Mouse (Mus musculus): ENCODE measurements around the gene Vps52. TPM values are rescaled to one million over a fixed set of nuclear protein-coding genes. Genes with fewer than 3 reads are reported as not detected.

The Vps52 gene
- 44.6 and 48.5 TPM in 2 replicates for polyA plus RNA-seq (2012; rRNA removed)

DNA sequence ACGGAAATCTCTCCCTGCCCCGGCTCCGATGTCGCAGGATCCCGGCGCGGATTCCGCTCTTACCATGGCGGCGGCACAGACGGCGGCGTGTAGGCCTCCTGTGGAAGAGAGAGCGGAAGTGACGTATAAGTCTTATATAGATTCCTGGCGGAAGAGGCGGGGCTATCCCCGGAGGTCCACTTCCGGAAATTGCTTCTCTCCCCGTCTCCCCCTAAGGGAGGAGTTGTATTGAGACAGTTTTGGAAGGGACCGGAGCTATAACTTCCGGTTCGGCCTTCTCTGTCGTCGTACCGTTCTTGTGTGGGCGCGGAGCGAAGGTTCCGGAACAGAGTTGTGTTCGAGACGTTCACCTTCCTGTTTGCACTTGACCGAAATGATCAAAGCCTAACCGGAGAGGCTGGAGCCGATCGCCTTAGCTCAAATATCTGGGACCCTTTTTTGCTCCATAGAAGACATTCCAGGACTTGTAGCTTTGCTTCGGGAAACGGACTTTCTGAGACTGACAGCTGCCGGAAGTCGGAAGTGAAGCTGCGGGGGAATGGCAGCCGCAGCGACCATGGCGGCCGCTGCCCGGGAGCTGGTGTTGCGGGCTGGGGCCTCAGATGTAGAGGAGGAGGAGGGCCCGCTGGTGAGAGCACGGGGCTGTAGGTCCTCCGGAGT is at the start of gene Vps52, which contains the start of gene Rps18:
Gene Vps52 (plus strand): TSS at position 258 of the 660 bp plus-strand sequence.
Gene Rps18 (minus strand): TSS at position 447 of the 660 bp plus-strand sequence.

DNA sequence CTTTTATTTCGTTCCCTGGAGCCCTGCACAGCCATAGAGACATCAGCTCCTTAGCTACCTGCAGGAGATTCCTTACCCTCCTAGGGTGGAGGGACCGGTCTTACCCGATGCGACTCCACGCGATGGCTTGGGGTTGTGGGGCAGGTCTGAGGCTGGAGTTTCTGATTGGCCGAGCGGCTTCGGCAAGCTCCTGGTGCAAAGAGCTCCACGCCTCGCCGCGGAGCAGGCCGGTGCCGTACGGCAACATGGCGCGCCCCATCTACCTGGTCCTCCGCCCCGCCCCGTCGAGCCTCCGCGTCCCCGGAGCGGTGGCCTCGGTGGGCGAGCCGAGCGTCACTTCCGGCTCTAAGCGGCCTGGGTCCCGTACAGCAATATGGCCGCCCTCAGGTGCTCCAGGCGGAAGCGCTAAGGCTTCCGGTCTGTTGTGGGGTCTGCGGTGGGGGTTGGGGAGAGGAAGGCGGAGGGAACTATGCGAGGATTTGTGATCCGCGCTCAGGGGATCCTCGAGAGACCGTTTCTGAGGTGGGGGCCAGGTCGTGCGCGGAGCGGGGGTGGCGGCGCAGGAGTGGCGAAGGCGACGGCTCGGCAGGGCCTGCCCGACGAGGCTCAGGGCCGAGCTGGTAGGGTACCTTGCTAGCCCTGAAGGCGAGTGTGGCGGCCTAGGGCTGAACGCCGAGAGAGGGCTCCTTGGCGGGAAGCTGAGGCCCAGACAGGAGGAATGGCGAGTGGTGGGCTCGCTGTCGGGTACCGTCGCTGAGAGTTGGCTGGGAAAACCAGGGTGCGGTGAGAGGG is 46.3 kb upstream of the Vps52 start, which contains the start of gene Daxx:
Gene Daxx (plus strand): TSS at position 338 of the 792 bp plus-strand sequence.

DNA sequence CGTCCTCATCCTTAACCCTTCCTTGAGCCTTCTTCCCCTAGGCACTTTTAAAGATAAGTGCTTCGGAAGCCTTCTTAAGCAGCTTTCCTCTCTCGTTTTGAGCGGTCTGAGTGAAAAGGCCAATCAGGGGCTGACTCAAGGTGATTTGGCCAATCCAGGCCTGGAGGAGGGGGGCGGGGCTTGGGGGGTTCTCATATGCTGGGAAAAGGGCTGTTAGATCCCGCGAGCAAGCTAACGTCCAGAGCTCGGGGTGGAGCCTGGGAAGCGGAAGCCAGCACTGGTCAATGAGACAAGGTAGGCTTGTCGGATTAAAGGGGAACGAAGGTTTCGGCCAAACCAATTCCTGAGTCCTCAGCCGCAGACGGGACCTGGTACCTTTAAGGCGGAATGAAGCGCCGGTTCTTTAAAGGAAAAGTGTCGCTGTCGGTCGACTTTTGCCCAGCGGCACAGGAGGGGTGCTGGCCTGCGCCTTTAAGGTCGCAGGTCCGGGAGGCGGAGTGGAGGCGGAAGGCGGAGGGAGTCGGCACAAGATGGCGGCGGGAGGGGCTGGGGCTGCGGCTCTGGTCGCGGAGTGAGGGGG is 39.9 kb upstream of the Vps52 start, which contains the start of the genes Tapbp and Zbtb22:
Gene Tapbp (plus strand): TSS at position 229 of the 580 bp plus-strand sequence.
Gene Zbtb22 (plus strand): TSS at position 234 of the 580 bp plus-strand sequence.

DNA sequence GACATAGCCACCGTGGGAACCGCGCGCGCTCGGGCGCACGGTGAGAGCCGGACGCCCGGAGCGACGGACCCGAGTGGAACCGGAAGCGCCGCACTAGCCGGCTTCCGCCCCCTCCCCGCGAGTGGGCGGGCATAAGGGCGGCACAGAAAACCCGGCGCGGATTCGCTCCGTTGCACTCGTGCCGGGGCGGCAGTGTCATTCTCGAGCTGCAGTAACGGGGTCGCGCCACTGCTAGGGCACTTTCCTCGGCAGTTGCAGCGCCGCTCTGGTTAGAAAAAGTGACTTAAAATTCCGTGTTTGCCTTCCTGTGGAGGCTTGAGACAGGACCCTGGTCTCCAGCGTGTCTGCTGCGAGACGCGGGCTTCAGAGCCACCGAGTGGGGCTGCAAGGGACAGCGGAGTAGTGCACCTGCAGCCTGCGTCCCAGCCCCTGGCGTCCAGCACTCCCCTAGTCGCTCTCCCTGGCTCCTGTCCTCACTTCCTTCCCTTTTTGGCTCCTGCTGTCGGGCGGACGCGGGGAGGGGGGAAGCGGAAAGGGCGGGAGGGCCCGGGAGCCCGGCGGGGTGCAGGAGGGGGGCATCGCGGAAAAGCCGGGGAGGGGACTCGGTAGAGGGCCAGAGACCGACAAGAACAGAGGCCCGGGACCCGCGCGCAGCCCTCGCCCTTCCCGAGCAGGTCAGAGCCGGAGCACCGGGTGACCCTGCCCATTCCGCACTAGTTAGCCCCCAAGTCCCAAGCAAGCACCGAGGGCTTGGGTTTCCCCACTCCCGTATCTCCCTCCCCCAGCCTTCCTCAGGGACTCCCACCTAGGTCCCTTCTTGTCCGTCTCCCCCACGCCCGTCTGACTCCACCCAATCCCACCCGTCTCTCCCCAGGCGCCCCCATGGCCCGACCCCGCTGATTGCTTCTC is 26.0 kb upstream of the Vps52 start, which contains the start of gene Rgl2:
Gene Rgl2 (plus strand): TSS at position 173 of the 909 bp plus-strand sequence.

DNA sequence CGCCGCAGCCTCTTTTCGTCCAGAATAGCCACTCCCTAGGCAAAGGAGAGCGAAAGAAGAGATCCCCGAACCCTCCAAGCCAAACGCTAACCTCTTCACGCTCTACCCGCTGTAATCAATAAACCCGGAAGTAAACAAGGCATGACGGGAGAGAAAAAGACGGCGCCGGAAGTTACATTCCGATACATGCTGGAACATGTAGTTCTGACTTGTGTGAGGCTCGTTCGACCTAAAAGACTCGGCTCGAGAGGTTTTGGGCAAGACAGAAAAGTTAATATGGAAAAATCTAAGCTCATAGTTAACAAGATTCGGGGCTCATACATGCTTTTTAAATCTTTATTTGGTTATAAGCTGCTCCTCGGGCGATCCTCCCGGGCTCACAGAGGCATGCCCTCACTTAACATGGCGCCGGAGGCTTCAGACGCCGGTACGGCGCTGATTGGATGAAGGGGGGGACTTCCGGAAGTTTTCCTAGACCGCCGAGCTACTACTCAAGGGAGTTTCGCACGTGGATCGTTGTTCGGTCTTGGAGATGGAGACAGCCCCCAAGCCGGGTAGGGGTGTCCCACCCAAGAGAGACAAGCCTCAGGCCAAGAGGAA is 15.3 kb upstream of the Vps52 start, which contains the start of the genes Pfdn6 and Wdr46:
Gene Pfdn6 (minus strand): TSS at position 138 of the 600 bp plus-strand sequence.
Gene Wdr46 (plus strand): TSS at position 455 of the 600 bp plus-strand sequence.

DNA sequence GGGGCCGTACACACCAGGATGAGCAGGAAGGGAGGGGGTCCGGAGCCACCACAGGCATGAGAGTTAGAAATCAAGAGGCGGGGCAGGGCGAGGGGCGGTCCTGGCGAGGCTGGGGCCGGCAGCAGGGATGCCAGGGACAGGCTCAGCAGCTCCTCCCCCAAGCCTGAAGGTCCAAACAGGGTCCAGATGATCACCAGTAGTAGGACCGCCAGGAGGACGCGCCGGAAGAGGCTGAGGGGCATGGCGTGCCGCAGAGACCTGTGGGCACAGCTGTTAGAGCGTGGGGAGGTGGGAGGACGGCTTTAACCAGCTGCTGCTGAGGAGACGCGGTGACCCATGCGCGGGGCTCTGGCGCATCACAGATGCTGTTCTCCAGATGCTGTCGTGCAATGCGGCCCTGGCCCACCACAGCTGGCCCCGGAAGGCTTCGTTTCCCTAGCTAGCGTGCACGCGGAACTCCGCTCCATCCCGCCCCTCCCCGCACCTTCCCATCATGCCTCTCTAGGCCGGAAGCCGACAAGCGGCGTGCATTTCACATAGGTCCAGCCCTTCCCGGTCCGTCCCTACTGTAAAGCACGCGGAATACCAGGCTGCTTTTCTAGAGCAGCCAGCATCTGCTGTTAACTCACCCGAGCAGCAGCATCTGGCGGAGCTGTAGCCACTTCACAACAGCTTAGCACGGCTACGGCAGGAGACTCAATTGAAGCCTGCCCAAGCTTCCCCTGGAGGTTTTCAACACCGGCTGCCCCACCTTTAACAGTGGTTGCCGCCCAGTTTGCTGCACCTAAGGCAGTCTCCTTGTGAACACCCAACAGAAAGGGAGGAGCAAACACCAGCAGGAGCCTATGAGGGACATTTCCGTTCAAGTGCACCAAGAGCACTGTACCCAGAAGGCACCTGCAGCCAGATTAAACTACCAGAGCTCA is 4.3 kb upstream of the Vps52 start, which contains the start of gene B3galt4:
Gene B3galt4 (minus strand): TSS at position 468 of the 926 bp plus-strand sequence.

DNA sequence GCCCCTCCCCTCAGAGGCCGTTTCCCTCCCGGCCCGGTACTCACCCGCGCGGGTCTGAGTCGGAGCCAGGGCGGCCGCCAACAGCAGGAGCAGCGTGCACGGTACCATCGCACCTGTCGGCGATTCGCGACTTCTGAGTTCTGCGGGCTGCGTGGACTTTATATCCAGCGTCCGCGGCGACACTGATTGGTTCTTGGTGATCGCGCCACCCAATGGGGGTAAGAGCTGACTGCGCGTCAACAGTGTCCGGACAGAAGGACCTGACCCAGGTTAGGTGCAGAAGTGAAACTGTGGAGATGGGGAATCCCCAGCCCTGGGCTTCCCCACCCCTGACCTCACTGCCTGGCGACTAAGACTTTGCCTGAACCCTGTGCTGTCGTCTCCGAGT is 44.5 kb downstream of the Vps52 start, which contains the start of gene H2-K1:
Gene H2-K1 (minus strand): TSS at position 198 of the 388 bp plus-strand sequence.

Other genes with a start within 250 kb of the Vps52 start
- 35.1 and 48.1 TPM in 2 replicates for gene March2, start 237.1 kb upstream of the Vps52 start, polyA plus RNA-seq (2012; rRNA removed)
- gene Rab11b, start 195.3 kb upstream of the Vps52 start, polyA plus RNA-seq (2012; rRNA removed), result 229 and 347 TPM in 2 replicates
- gene Angptl4, start 174.0 kb upstream of the Vps52 start, polyA plus RNA-seq (2012; rRNA removed), result 9.9 and 15.8 TPM in 2 replicates
- gene Kank3, start 145.3 kb upstream of the Vps52 start, polyA plus RNA-seq (2012; rRNA removed), result 26.6 and 36.0 TPM in 2 replicates
- gene Rps28, start 131.2 kb upstream of the Vps52 start, polyA plus RNA-seq (2012; rRNA removed), result 1,507 and 1,646 TPM in 2 replicates
- gene Ndufa7, start 131.2 kb upstream of the Vps52 start, polyA plus RNA-seq (2012; rRNA removed), result 204 and 305 TPM in 2 replicates
- 44.5 and 53.5 TPM in 2 replicates for gene Cd320, start 112.7 kb upstream of the Vps52 start, polyA plus RNA-seq (2012; rRNA removed)
- gene Gm7029, start 82.0 kb upstream of the Vps52 start, polyA plus RNA-seq (2012; rRNA removed), result not detected in 2 replicates
- 69.2 and 101 TPM in 2 replicates for gene Kifc1, start 65.2 kb upstream of the Vps52 start, polyA plus RNA-seq (2012; rRNA removed)
- gene Platr17, start 50.7 kb upstream of the Vps52 start, polyA plus RNA-seq (2012; rRNA removed), result 0.31 and 0.34 TPM in 2 replicates
- 44.9 and 59.5 TPM in 2 replicates for gene Daxx, start 46.4 kb upstream of the Vps52 start, polyA plus RNA-seq (2012; rRNA removed)
- 10.9 and 14.0 TPM in 2 replicates for gene Tapbp, start 39.9 kb upstream of the Vps52 start, polyA plus RNA-seq (2012; rRNA removed)
- gene Zbtb22, start 39.9 kb upstream of the Vps52 start, polyA plus RNA-seq (2012; rRNA removed), result 29.6 and 32.9 TPM in 2 replicates
- 130 and 228 TPM in 2 replicates for gene Rgl2, start 26.3 kb upstream of the Vps52 start, polyA plus RNA-seq (2012; rRNA removed)
- gene Pfdn6, start 15.5 kb upstream of the Vps52 start, polyA plus RNA-seq (2012; rRNA removed), result 119 and 140 TPM in 2 replicates
- 32.1 and 46.5 TPM in 2 replicates for gene Wdr46, start 15.2 kb upstream of the Vps52 start, polyA plus RNA-seq (2012; rRNA removed)
- gene B3galt4, start 4.3 kb upstream of the Vps52 start, polyA plus RNA-seq (2012; rRNA removed), result 4.3 and 4.7 TPM in 2 replicates
- 1,239 and 1,610 TPM in 2 replicates for gene Rps18, start 189 bp downstream of the Vps52 start, polyA plus RNA-seq (2012; rRNA removed)
- gene H2-K1, start 44.5 kb downstream of the Vps52 start, polyA plus RNA-seq (2012; rRNA removed), result 26.7 and 37.4 TPM in 2 replicates
- 55.3 and 116 TPM in 2 replicates for gene Ring1, start 68.9 kb downstream of the Vps52 start, polyA plus RNA-seq (2012; rRNA removed)
- gene H2-Ke6, start 72.2 kb downstream of the Vps52 start, polyA plus RNA-seq (2012; rRNA removed), result 96.6 and 160 TPM in 2 replicates
- gene Slc39a7, start 75.9 kb downstream of the Vps52 start, polyA plus RNA-seq (2012; rRNA removed), result 118 and 126 TPM in 2 replicates
- gene Rxrb, start 76.0 kb downstream of the Vps52 start, polyA plus RNA-seq (2012; rRNA removed), result 70.8 and 149 TPM in 2 replicates
- gene Col11a2, start 83.6 kb downstream of the Vps52 start, polyA plus RNA-seq (2012; rRNA removed), result 7.9 and 11.4 TPM in 2 replicates
- gene H2-Oa, start 136.5 kb downstream of the Vps52 start, polyA plus RNA-seq (2012; rRNA removed), result 0.30 and 0.45 TPM in 2 replicates
- 5.2 and 6.9 TPM in 2 replicates for gene H2-DMa, start 163.7 kb downstream of the Vps52 start, polyA plus RNA-seq (2012; rRNA removed)
- gene Brd2, start 166.8 kb downstream of the Vps52 start, polyA plus RNA-seq (2012; rRNA removed), result 188 and 203 TPM in 2 replicates
- gene H2-DMb2, start 187.5 kb downstream of the Vps52 start, polyA plus RNA-seq (2012; rRNA removed), result 0.04 and 0.15 TPM in 2 replicates
- gene H2-DMb1, start 197.3 kb downstream of the Vps52 start, polyA plus RNA-seq (2012; rRNA removed), result 0.34 and 0.46 TPM in 2 replicates
- 0.89 and 1.6 TPM in 2 replicates for gene Tap1, start 231.7 kb downstream of the Vps52 start, polyA plus RNA-seq (2012; rRNA removed)
- gene Psmb9, start 232.0 kb downstream of the Vps52 start, polyA plus RNA-seq (2012; rRNA removed), result 0.78 and 0.89 TPM in 2 replicates
- 2.1 and 2.8 TPM in 2 replicates for gene Psmb8, start 241.9 kb downstream of the Vps52 start, polyA plus RNA-seq (2012; rRNA removed)
- gene Tap2, start 247.7 kb downstream of the Vps52 start, polyA plus RNA-seq (2012; rRNA removed), result 0.62 and 1.1 TPM in 2 replicates